Mouse (Mus musculus): Measurements from ENCODE around the gene Wdhd1. TPM values are rescaled to one million over a fixed set of nuclear protein-coding genes. Genes with fewer than 3 reads are reported as not detected.

Wdhd1 gene
- polyA plus RNA-seq, 1 experiment from 2014 or later: 5.2 TPM

- no peak overlapping the region for H3K9ac ChIP-seq (ENCODE audit: low read length)
Measured at GRCm38 (mm10) chr14:47275417-47275816, 1.2 kb downstream of the Wdhd1 start.

GRCm38 (mm10) chr14:47273751-47274150 is 2.9 kb downstream of the Wdhd1 start:
- DNase-seq (ENCODE audit: low spot score): no peak
- peaks cover 5% of the 10 kb centered on the region; the same call in 1 of the 2 replicates for H3K36me3 ChIP-seq (ENCODE audit: control insufficient read depth, insufficient read depth, low read length)
- TF ChIP-seq EP300 (optimal IDR thresholded peaks at IDR 0.05): no peak
- no peak for TF ChIP-seq CTCF (IDR thresholded peaks at IDR 0.05; ENCODE audit: low read depth)
- WGBS: 84% methylated on average over 3 of the region's 3 CpGs
- H3K27ac ChIP-seq (replicated peaks): no peak overlapping the region
- no peaks in the 10 kb centered on the region for H3K4me1 ChIP-seq (replicated peaks; ENCODE audit: control insufficient read depth, insufficient read depth)
- no peak for ATAC-seq (ENCODE audit: low FRiP score, low TSS enrichment)
- H3K4me2 ChIP-seq (replicated peaks; ENCODE audit: low read depth): no peak overlapping the region
- H3K4me3 ChIP-seq (ENCODE audit: low read depth, low read length): no peak overlapping the region
- no peaks in the 10 kb centered on the region for H3K27me3 ChIP-seq (ENCODE audit: control insufficient read depth, insufficient read depth, low read length)
- no peaks in the 10 kb centered on the region for H3K9me3 ChIP-seq (ENCODE audit: control insufficient read depth, low read length)
- H3K9ac ChIP-seq (ENCODE audit: low read length): no peak overlapping the region

More at GRCm38 (mm10) chr14:47275417-47275816, 1.2 kb downstream of the Wdhd1 start:
- no peaks in the 10 kb centered on the region for H3K27me3 ChIP-seq (ENCODE audit: control insufficient read depth, insufficient read depth, low read length)
- peak overlapping the region; percentile 80 for H3K4me2 ChIP-seq (replicated peaks; ENCODE audit: low read depth)
- DNase-seq (ENCODE audit: low spot score) (no peak), ATAC-seq (ENCODE audit: low FRiP score, low TSS enrichment) (no peak)
- no peaks in the 10 kb centered on the region for H3K9me3 ChIP-seq (ENCODE audit: control insufficient read depth, low read length)
- H3K27ac ChIP-seq (replicated peaks): no peak overlapping the region
- H3K4me3 ChIP-seq (ENCODE audit: low read depth, low read length): peak overlapping the region; percentile 95
- no peaks in the 10 kb centered on the region for H3K4me1 ChIP-seq (replicated peaks; ENCODE audit: control insufficient read depth, insufficient read depth)
- WGBS: 30% methylated on average over 3 of the region's 3 CpGs
- TF ChIP-seq EP300 (optimal IDR thresholded peaks at IDR 0.05) (no peak), CTCF (IDR thresholded peaks at IDR 0.05; ENCODE audit: low read depth) (no peak)
- no peaks in the 10 kb centered on the region for H3K36me3 ChIP-seq (ENCODE audit: control insufficient read depth, insufficient read depth, low read length)

GRCm38 (mm10) chr14:47269706-47270105 is 7.0 kb downstream of the Wdhd1 start:
- no peaks in the 10 kb centered on the region for H3K4me1 ChIP-seq (replicated peaks; ENCODE audit: control insufficient read depth, insufficient read depth)
- DNase-seq (ENCODE audit: low spot score) (no peak), ATAC-seq (ENCODE audit: low FRiP score, low TSS enrichment) (no peak)
- H3K27ac ChIP-seq (replicated peaks): no peak overlapping the region
- TF ChIP-seq EP300 (optimal IDR thresholded peaks at IDR 0.05) (no peak), CTCF (IDR thresholded peaks at IDR 0.05; ENCODE audit: low read depth) (no peak)
- no peak overlapping the region for H3K9ac ChIP-seq (ENCODE audit: low read length)
- H3K4me2 ChIP-seq (replicated peaks; ENCODE audit: low read depth): no peak overlapping the region
- H3K9me3 ChIP-seq (ENCODE audit: control insufficient read depth, low read length): no peaks in the 10 kb centered on the region
- H3K36me3 ChIP-seq (ENCODE audit: control insufficient read depth, insufficient read depth, low read length): peaks cover 5% of the 10 kb centered on the region; the same call in 1 of the 2 replicates
- H3K4me3 ChIP-seq (ENCODE audit: low read depth, low read length): no peak overlapping the region
- WGBS: 97% methylated on average over 2 of the region's 2 CpGs
- H3K27me3 ChIP-seq (ENCODE audit: control insufficient read depth, insufficient read depth, low read length): no peaks in the 10 kb centered on the region

GRCm38 (mm10) chr14:47269056-47269455 is 7.6 kb downstream of the Wdhd1 start:
- no peak for ATAC-seq (ENCODE audit: low FRiP score, low TSS enrichment)
- WGBS: 92% methylated on average over 4 of the region's 4 CpGs
- no peaks in the 10 kb centered on the region for H3K4me1 ChIP-seq (replicated peaks; ENCODE audit: control insufficient read depth, insufficient read depth)

GRCm38 (mm10) chr14:47265829-47266228 is 10.8 kb downstream of the Wdhd1 start:
- no peak overlapping the region for H3K27ac ChIP-seq (replicated peaks)
- H3K4me3 ChIP-seq (ENCODE audit: low read depth, low read length): no peak overlapping the region
- no peaks in the 10 kb centered on the region for H3K9me3 ChIP-seq (ENCODE audit: control insufficient read depth, low read length)
- TF ChIP-seq EP300 (optimal IDR thresholded peaks at IDR 0.05) (no peak), CTCF (IDR thresholded peaks at IDR 0.05; ENCODE audit: low read depth) (no peak)
- H3K9ac ChIP-seq (ENCODE audit: low read length): no peak overlapping the region
- no peaks in the 10 kb centered on the region for H3K4me1 ChIP-seq (replicated peaks; ENCODE audit: control insufficient read depth, insufficient read depth)
- DNase-seq (ENCODE audit: low spot score) (no peak), ATAC-seq (ENCODE audit: low FRiP score, low TSS enrichment) (no peak)
- peaks cover 5% of the 10 kb centered on the region; the same call in 1 of the 2 replicates for H3K36me3 ChIP-seq (ENCODE audit: control insufficient read depth, insufficient read depth, low read length)
- WGBS: 90% methylated on average over 8 of the region's 8 CpGs
- H3K4me2 ChIP-seq (replicated peaks; ENCODE audit: low read depth): no peak overlapping the region
- H3K27me3 ChIP-seq (ENCODE audit: control insufficient read depth, insufficient read depth, low read length): no peaks in the 10 kb centered on the region

More at GRCm38 (mm10) chr14:47269056-47269455, 7.6 kb downstream of the Wdhd1 start:
- no peak overlapping the region for H3K4me2 ChIP-seq (replicated peaks; ENCODE audit: low read depth)
- H3K9ac ChIP-seq (ENCODE audit: low read length): no peak overlapping the region
- peaks cover 5% of the 10 kb centered on the region; the same call in 1 of the 2 replicates for H3K36me3 ChIP-seq (ENCODE audit: control insufficient read depth, insufficient read depth, low read length)
- no peak overlapping the region for H3K27ac ChIP-seq (replicated peaks)
- DNase-seq (ENCODE audit: low spot score): no peak
- TF ChIP-seq EP300 (optimal IDR thresholded peaks at IDR 0.05) (no peak), CTCF (IDR thresholded peaks at IDR 0.05; ENCODE audit: low read depth) (no peak)
- H3K27me3 ChIP-seq (ENCODE audit: control insufficient read depth, insufficient read depth, low read length): no peaks in the 10 kb centered on the region
- H3K9me3 ChIP-seq (ENCODE audit: control insufficient read depth, low read length): no peaks in the 10 kb centered on the region
- no peak overlapping the region for H3K4me3 ChIP-seq (ENCODE audit: low read depth, low read length)

GRCm38 (mm10) chr14:47264866-47265265 is 11.8 kb downstream of the Wdhd1 start:
- H3K4me2 ChIP-seq (replicated peaks; ENCODE audit: low read depth): no peak overlapping the region
- H3K4me1 ChIP-seq (replicated peaks; ENCODE audit: control insufficient read depth, insufficient read depth): no peaks in the 10 kb centered on the region
- ATAC-seq (ENCODE audit: low FRiP score, low TSS enrichment) (no peak), DNase-seq (ENCODE audit: low spot score) (no peak)
- no peak overlapping the region for H3K4me3 ChIP-seq (ENCODE audit: low read depth, low read length)
- H3K27me3 ChIP-seq (ENCODE audit: control insufficient read depth, insufficient read depth, low read length): no peaks in the 10 kb centered on the region
- 89% methylated on average over 3 of the region's 3 CpGs for WGBS
- no peaks in the 10 kb centered on the region for H3K9me3 ChIP-seq (ENCODE audit: control insufficient read depth, low read length)
- H3K9ac ChIP-seq (ENCODE audit: low read length): no peak overlapping the region
- TF ChIP-seq CTCF (IDR thresholded peaks at IDR 0.05; ENCODE audit: low read depth): no peak
- TF ChIP-seq EP300 (optimal IDR thresholded peaks at IDR 0.05): no peak
- no peak overlapping the region for H3K27ac ChIP-seq (replicated peaks)
- H3K36me3 ChIP-seq (ENCODE audit: control insufficient read depth, insufficient read depth, low read length): peaks cover 5% of the 10 kb centered on the region; the same call in 1 of the 2 replicates
